Mouse (Mus musculus): ENCODE results near the gene Cabp4. TPM values are rescaled to one million over a fixed set of nuclear protein-coding genes. Genes with fewer than 3 reads are reported as not detected.

The Cabp4 gene
- polyA plus RNA-seq, 1 experiment = 0.60 TPM

GRCm38 (mm10) chr19:4147782-4148490, 4.1 kb upstream of the Cabp4 start:
- 36% methylated on average over 9 of the region's 9 CpGs for WGBS
- TF ChIP-seq POLR2A (IDR thresholded peaks at IDR 0.05; ENCODE audit: borderline replicate concordance, control insufficient read depth, low read depth, low read length) = no peak
- no peak for TF ChIP-seq CTCF (IDR thresholded peaks at IDR 0.05; ENCODE audit: control insufficient read depth, insufficient read depth, low read length)
- peaks cover 10% of the 10 kb centered on the region for H3K4me1 ChIP-seq (ENCODE audit: control insufficient read depth, insufficient read depth, low read length)
- H3K27ac ChIP-seq (ENCODE audit: control insufficient read depth, insufficient read depth, low read depth, low read length, poor library complexity) = peak overlapping the region; percentile 90
- peak overlapping the region; percentile 85 for H3K4me3 ChIP-seq (replicated peaks; ENCODE audit: control insufficient read depth, low read depth, low read length)

DNA sequence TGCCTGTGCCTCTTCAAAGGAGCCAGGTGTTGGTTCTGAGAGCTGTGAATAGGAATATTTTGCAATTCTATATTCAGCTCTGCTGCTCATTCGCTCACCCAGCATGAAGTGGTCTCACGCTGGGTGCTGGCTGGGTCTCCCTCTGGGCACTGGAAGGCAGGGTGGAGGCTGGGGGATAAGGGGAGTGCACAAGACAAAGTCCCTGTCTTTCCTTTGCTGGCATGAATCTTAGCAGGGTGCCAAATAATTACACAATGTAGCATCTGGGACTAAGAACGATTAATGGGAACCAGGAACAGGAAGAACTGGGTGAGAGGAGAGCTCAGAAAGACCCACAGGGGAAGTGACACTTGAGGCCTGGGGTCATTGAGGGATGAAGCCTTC, 3.2 kb upstream of the Cabp4 start:
- H3K27ac ChIP-seq (ENCODE audit: control insufficient read depth, insufficient read depth, low read depth, low read length, poor library complexity) = peak overlapping the region; percentile 40
- 47% methylated on average over 3 of the region's 3 CpGs for WGBS
- H3K4me1 ChIP-seq (ENCODE audit: control insufficient read depth, insufficient read depth, low read length) = peaks cover 11% of the 10 kb centered on the region

GRCm38 (mm10) chr19:4146366-4147021, 2.7 kb upstream of the Cabp4 start:
- no peak overlapping the region for H3K4me3 ChIP-seq (replicated peaks; ENCODE audit: control insufficient read depth, low read depth, low read length)
- WGBS = 78% methylated on average over 12 of the region's 12 CpGs
- H3K27ac ChIP-seq (ENCODE audit: control insufficient read depth, insufficient read depth, low read depth, low read length, poor library complexity) = peak overlapping the region; percentile 16; the same call in 1 of the 2 replicates
- H3K4me1 ChIP-seq (ENCODE audit: control insufficient read depth, insufficient read depth, low read length) = peaks cover 11% of the 10 kb centered on the region
- TF ChIP-seq POLR2A (IDR thresholded peaks at IDR 0.05; ENCODE audit: borderline replicate concordance, control insufficient read depth, low read depth, low read length) = no peak
- TF ChIP-seq CTCF (IDR thresholded peaks at IDR 0.05; ENCODE audit: control insufficient read depth, insufficient read depth, low read length) = no peak

More for the DNA sequence above, 3.2 kb upstream of the Cabp4 start:
- H3K4me3 ChIP-seq (replicated peaks; ENCODE audit: control insufficient read depth, low read depth, low read length) = no peak overlapping the region
- TF ChIP-seq POLR2A (IDR thresholded peaks at IDR 0.05; ENCODE audit: borderline replicate concordance, control insufficient read depth, low read depth, low read length) = no peak
- no peak for TF ChIP-seq CTCF (IDR thresholded peaks at IDR 0.05; ENCODE audit: control insufficient read depth, insufficient read depth, low read length)

- Histone ChIP-seq H3K4me1 (ENCODE audit: control insufficient read depth, insufficient read depth, low read length) (peaks cover 11% of the 10 kb centered on the region), H3K4me3 (replicated peaks; ENCODE audit: control insufficient read depth, low read depth, low read length) (no peak overlapping the region), H3K27ac (ENCODE audit: control insufficient read depth, insufficient read depth, low read depth, low read length, poor library complexity) (no peak overlapping the region)
- no peak for TF ChIP-seq CTCF (IDR thresholded peaks at IDR 0.05; ENCODE audit: control insufficient read depth, insufficient read depth, low read length)
- no peak for TF ChIP-seq POLR2A (IDR thresholded peaks at IDR 0.05; ENCODE audit: borderline replicate concordance, control insufficient read depth, low read depth, low read length)
- 89% methylated on average over 5 of the region's 5 CpGs for WGBS
Observed at GRCm38 (mm10) chr19:4145936-4146335, 2.1 kb upstream of the Cabp4 start.

- H3K4me1 ChIP-seq (ENCODE audit: control insufficient read depth, insufficient read depth, low read length) = peaks cover 9% of the 10 kb centered on the region
- TF ChIP-seq CTCF (IDR thresholded peaks at IDR 0.05; ENCODE audit: control insufficient read depth, insufficient read depth, low read length) (no peak), POLR2A (IDR thresholded peaks at IDR 0.05; ENCODE audit: borderline replicate concordance, control insufficient read depth, low read depth, low read length) (no peak)
- peak overlapping the region; percentile 69 for H3K27ac ChIP-seq (ENCODE audit: control insufficient read depth, insufficient read depth, low read depth, low read length, poor library complexity)
- 54% methylated on average over 16 of the region's 16 CpGs for WGBS
- H3K4me3 ChIP-seq (replicated peaks; ENCODE audit: control insufficient read depth, low read depth, low read length) = no peak overlapping the region
Observed at GRCm38 (mm10) chr19:4144550-4145498, 991 bp upstream of the Cabp4 start.

- 87% methylated on average over 18 of the region's 18 CpGs for WGBS
- Histone ChIP-seq H3K4me1 (ENCODE audit: control insufficient read depth, insufficient read depth, low read length) (peaks cover 5% of the 10 kb centered on the region), H3K4me3 (replicated peaks; ENCODE audit: control insufficient read depth, low read depth, low read length) (no peak overlapping the region), H3K27ac (ENCODE audit: control insufficient read depth, insufficient read depth, low read depth, low read length, poor library complexity) (no peak overlapping the region)
- TF ChIP-seq POLR2A (IDR thresholded peaks at IDR 0.05; ENCODE audit: borderline replicate concordance, control insufficient read depth, low read depth, low read length) = no peak; the same call in 1 of the 2 replicates
- no peak for TF ChIP-seq CTCF (IDR thresholded peaks at IDR 0.05; ENCODE audit: control insufficient read depth, insufficient read depth, low read length)
Observed at GRCm38 (mm10) chr19:4142416-4143173, 1.2 kb downstream of the Cabp4 start.

- TF ChIP-seq POLR2A (IDR thresholded peaks at IDR 0.05; ENCODE audit: borderline replicate concordance, control insufficient read depth, low read depth, low read length) (no peak), CTCF (IDR thresholded peaks at IDR 0.05; ENCODE audit: control insufficient read depth, insufficient read depth, low read length) (no peak)
- 68% methylated on average over 6 of the region's 6 CpGs for WGBS
- no peak overlapping the region for H3K4me3 ChIP-seq (replicated peaks; ENCODE audit: control insufficient read depth, low read depth, low read length)
- peaks cover 2% of the 10 kb centered on the region for H3K4me1 ChIP-seq (ENCODE audit: control insufficient read depth, insufficient read depth, low read length)
- H3K27ac ChIP-seq (ENCODE audit: control insufficient read depth, insufficient read depth, low read depth, low read length, poor library complexity) = no peak overlapping the region
Observed at GRCm38 (mm10) chr19:4140147-4140546, 3.7 kb downstream of the Cabp4 start.
